Mouse (Mus musculus) limb, embryonic 10.5 days (tissue): ENCODE results near the gene Foxa1. TPM values are rescaled to one million over a fixed set of nuclear protein-coding genes. Genes with fewer than 3 reads are reported as not detected.

Experiments
- DNase-seq: peaks from one replicate; pipeline ENCODE4 v3.0.0-alpha.2; 2017; ENCODE audit warnings: low spot score
- H3K27ac ChIP-seq: fragments of 300-500 bp; sonication (generic); 2 replicates; pipeline ENCODE4 v1.5.1; 2016; ENCODE audit warnings: mild to moderate bottlenecking
- H3K27me3 ChIP-seq: fragments of 300-500 bp; sonication (generic); 2 replicates; pipeline ENCODE4 v1.6.1; 2016; ENCODE audit warnings: low read depth, mild to moderate bottlenecking; ENCODE audit not compliant: poor library complexity, severe bottlenecking
- H3K36me3 ChIP-seq: fragments of 300-500 bp; sonication (generic); 2 replicates; pipeline ENCODE4 v1.6.1; 2016; ENCODE audit warnings: mild to moderate bottlenecking, moderate library complexity
- H3K4me1 ChIP-seq: fragments of 300-500 bp; sonication (generic); 2 replicates; pipeline ENCODE4 v1.6.1; 2016
- H3K4me3 ChIP-seq: fragments of 300-500 bp; sonication (generic); 2 replicates; pipeline ENCODE4 v1.5.1; 2016; ENCODE audit warnings: mild to moderate bottlenecking, moderate library complexity
- H3K9me3 ChIP-seq: fragments of 300-500 bp; sonication (generic); replicated peaks from 2 replicates; pipeline ENCODE4 v1.6.1; 2016; ENCODE audit warnings: mild to moderate bottlenecking
- WGBS: fragments of 180-500 bp; shearing (Covaris S2); methylation state at CpG from one replicate; pipeline ENCODE4 v1.1.7; 2016; 5-methylcytosine and 5-hydroxymethylcytosine counted together
- polyA plus RNA-seq: library from polyadenylated mRNA; unstranded; fragments of >200 nt; fragmentation: Nextera tagmentation; extraction: Ambion mirVana; gene quantifications from 2 replicates; pipeline ENCODE4 v1.2.1, GENCODE M21; 2016

Foxa1 gene
- polyA plus RNA-seq = 0.08 TPM in 1 of 2 replicates, not detected in the other

GRCm38 (mm10) chr12:57546415-57547201, at the start of gene Foxa1:
Gene Foxa1, minus strand, starts transcription at chr12:57546916.
- Histone ChIP-seq H3K9me3 (no peaks in the 10 kb centered on the region), H3K27ac (0 out of 2 replicates have a peak within 1 kb of the TSS, but pooled peaks have one; percentile 30), H3K4me3 (peak within 1 kb of the TSS; percentile 60), H3K36me3 (no peaks in the 10 kb centered on the region), H3K27me3 (peaks cover 100% of the 10 kb centered on the region), H3K4me1 (peaks cover 51% of the 10 kb centered on the region)
- WGBS = under 1% methylated on average over 32 of the region's 32 CpGs
- peak; percentile 54 for DNase-seq

- peaks cover 7% of the 10 kb centered on the region for H3K4me1 ChIP-seq
- peak overlapping the region; percentile 74 for H3K27ac ChIP-seq
- no peaks in the 10 kb centered on the region for H3K9me3 ChIP-seq
- DNase-seq = peak; percentile 73
- H3K4me3 ChIP-seq = peak overlapping the region; percentile 64
- peaks cover 62% of the 10 kb centered on the region for H3K27me3 ChIP-seq
- 3% methylated on average over 81 of the region's 81 CpGs for WGBS
- no peaks in the 10 kb centered on the region for H3K36me3 ChIP-seq
These were observed 29.4 kb upstream of the Foxa1 start for GRCm38 (mm10) chr12:57575931-57576628.

DNA sequence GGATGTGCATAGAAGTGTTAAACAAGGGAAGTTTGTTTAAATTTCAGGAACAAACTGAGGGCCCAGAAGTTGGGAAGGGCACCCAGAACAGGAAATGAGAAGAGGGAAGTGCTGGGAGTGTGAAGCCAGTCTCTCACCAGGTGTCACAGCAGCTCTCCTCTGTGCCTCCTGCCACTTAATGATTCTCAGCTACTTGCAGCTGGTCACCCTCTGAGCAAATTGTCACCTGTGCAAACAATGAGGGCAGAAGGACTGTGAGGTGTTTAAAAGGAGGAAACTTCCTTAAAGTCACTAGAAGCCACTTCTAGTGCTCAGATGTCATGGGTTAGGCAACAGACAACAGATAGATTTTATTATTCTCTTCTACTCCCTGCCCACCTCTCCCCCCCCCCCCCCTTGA, 25.7 kb upstream of the Foxa1 start:
- Histone ChIP-seq H3K27me3 (peaks cover 58% of the 10 kb centered on the region), H3K27ac (no peak overlapping the region), H3K9me3 (no peaks in the 10 kb centered on the region), H3K4me1 (peaks cover 7% of the 10 kb centered on the region), H3K36me3 (no peaks in the 10 kb centered on the region), H3K4me3 (no peak overlapping the region)
- no peak for DNase-seq

GRCm38 (mm10) chr12:57571773-57572172, 25.1 kb upstream of the Foxa1 start:
- Histone ChIP-seq H3K27me3 (peaks cover 51% of the 10 kb centered on the region), H3K36me3 (no peaks in the 10 kb centered on the region), H3K4me3 (no peak overlapping the region), H3K4me1 (peaks cover 7% of the 10 kb centered on the region), H3K27ac (no peak overlapping the region), H3K9me3 (no peaks in the 10 kb centered on the region)
- no peak for DNase-seq
- 28% methylated on average over 9 of the region's 9 CpGs for WGBS

DNA sequence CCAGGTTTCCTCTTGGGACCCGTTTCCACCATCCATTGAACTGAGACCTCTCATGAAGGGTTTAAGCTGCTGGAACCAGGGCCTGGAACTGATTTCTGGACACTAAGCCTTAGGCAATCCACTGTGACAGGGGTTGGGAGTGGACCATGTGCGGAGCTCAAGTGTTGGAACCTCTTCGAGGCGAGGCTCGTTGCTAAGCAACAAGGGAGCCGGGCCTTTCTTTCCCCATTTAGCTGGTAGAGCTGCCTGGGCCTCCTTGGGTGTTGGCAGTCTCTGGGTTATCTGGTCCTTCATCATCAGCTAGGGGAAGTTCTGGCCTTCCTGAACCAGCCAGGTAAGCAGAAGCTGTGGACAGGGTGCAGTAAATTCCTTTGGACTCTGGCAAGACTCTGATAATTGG, 17.2 kb upstream of the Foxa1 start, which contains the start of gene Ttc6:
Gene Ttc6 (plus strand): TSS at position 205 of the 400 bp plus-strand sequence.
- Histone ChIP-seq H3K27me3 (peaks cover 4% of the 10 kb centered on the region; the same call in 1 of the 2 replicates), H3K9me3 (no peaks in the 10 kb centered on the region), H3K36me3 (no peaks in the 10 kb centered on the region), H3K4me3 (no peak within 1 kb of the TSS), H3K27ac (no peak within 1 kb of the TSS), H3K4me1 (no peaks in the 10 kb centered on the region)
- no peak for DNase-seq
- WGBS = 83% methylated on average over 6 of the region's 6 CpGs

- Histone ChIP-seq H3K36me3 (no peaks in the 10 kb centered on the region), H3K27me3 (peaks cover 74% of the 10 kb centered on the region), H3K9me3 (no peaks in the 10 kb centered on the region), H3K4me3 (no peak overlapping the region), H3K27ac (no peak overlapping the region), H3K4me1 (peaks cover 10% of the 10 kb centered on the region; the same call in 1 of the 2 replicates)
- WGBS = 33% methylated on average over 3 of the region's 3 CpGs
- no peak for DNase-seq
These were observed 7.4 kb upstream of the Foxa1 start for GRCm38 (mm10) chr12:57554091-57554490.

DNA sequence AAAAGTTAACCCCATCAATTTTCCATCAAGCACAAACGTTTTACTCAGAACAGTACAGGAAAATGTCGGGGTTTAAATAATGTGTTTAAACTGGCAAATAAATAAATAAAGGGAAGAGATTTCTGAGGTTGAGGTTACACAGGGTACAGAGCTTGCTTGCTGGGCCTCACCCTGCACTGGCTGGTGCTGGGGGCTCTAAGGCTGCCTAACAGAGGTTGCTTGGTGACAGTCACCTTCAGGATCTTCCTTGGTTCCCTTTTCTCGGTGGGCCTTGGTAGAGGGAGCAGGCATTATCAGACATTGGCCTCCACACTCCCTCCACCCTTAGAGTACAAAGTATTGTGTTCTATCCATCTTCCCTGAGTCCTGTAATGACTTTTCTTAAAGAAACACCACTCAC, 5.6 kb upstream of the Foxa1 start:
- Histone ChIP-seq H3K4me1 (peaks cover 19% of the 10 kb centered on the region), H3K4me3 (no peak overlapping the region), H3K27ac (no peak overlapping the region), H3K27me3 (peaks cover 92% of the 10 kb centered on the region), H3K9me3 (no peaks in the 10 kb centered on the region), H3K36me3 (no peaks in the 10 kb centered on the region)
- 13% methylated on average over 3 of the region's 3 CpGs for WGBS
- DNase-seq = no peak

DNA sequence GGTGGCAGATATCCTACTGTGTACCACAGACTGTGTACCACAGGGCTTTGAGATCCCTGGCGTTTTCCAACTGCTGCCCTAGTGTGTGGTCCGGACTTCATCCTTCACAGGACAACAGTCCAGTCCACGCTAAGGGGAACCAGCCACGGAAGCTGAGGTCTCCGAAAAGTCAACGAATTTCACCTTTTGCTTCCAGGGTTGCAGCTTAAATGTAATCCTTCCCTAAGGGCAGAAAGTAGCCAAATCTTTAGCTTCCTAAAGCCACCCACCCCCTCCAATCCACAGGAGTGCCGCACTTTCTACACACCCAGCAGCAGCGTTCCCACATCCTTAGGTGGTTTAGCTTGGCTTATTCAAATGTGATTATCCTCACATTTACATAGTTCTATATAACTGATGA, 4.2 kb upstream of the Foxa1 start:
- Histone ChIP-seq H3K27me3 (peaks cover 100% of the 10 kb centered on the region), H3K4me3 (no peak overlapping the region), H3K36me3 (no peaks in the 10 kb centered on the region), H3K9me3 (no peaks in the 10 kb centered on the region), H3K4me1 (peaks cover 28% of the 10 kb centered on the region), H3K27ac (no peak overlapping the region)
- WGBS = 4% methylated on average over 8 of the region's 8 CpGs
- no peak for DNase-seq

DNA sequence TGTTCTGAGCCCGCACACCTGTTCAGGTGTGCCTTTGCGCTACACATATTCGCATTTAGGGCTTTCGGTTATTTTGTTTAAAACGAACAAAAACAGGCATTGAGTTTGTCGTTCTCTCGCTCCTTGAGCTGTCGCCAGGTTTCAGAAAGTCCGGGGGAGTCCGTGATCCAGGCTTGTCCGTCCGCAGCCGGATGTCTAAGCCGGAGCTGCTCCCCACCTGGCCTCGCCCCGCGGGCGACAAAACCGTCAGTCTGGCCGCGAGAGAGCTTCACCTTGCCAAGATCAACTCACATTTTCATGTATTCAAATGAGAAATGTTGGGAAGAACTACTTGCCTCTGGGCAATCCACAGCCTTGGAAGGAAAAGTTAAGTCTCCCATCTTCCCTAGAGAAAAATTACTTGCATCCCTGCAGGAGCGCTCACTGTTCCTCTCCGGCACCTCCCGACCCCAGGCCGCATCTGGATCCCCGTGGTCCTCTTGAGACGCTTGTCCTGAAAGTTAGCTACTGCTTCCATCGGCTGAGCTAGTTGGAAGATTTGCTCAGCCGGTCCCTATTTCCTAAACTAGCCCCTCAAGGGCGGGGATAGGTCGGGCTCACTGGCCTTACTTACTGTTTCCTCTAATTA, 3.6 kb upstream of the Foxa1 start:
- H3K9me3 ChIP-seq = no peaks in the 10 kb centered on the region
- no peaks in the 10 kb centered on the region for H3K36me3 ChIP-seq
- H3K27ac ChIP-seq = no peak overlapping the region
- peaks cover 33% of the 10 kb centered on the region for H3K4me1 ChIP-seq
- no peak overlapping the region for H3K4me3 ChIP-seq
- under 1% methylated on average over 31 of the region's 31 CpGs for WGBS
- DNase-seq = no peak
- peaks cover 100% of the 10 kb centered on the region for H3K27me3 ChIP-seq

DNA sequence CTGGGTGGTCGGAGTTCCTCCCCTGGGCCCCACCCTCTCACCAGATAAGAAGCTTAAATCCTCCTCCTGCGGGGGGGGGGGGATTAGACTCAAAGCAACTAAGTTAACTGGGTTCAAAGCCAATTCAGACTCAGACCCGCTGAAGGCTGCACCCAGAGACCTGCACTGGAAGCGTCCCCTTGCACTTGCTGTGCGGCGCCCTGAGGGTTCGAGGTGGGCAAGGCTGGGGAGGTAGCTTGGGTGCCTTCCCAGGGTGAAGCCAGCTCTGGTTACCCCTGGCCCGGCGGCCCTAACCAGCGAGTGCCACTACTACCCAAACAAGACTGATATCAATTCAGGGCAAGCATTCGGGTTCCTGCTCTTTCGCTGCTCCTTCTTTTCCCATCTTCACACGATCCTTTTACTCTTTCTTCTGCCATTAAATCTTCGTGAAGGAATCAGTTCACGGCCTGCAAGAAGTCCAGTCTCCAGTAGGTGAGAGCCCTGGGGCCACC, 3.0 kb upstream of the Foxa1 start:
- WGBS = 2% methylated on average over 15 of the region's 15 CpGs
- no peak overlapping the region for H3K4me3 ChIP-seq
- DNase-seq = peak; percentile 50

DNA sequence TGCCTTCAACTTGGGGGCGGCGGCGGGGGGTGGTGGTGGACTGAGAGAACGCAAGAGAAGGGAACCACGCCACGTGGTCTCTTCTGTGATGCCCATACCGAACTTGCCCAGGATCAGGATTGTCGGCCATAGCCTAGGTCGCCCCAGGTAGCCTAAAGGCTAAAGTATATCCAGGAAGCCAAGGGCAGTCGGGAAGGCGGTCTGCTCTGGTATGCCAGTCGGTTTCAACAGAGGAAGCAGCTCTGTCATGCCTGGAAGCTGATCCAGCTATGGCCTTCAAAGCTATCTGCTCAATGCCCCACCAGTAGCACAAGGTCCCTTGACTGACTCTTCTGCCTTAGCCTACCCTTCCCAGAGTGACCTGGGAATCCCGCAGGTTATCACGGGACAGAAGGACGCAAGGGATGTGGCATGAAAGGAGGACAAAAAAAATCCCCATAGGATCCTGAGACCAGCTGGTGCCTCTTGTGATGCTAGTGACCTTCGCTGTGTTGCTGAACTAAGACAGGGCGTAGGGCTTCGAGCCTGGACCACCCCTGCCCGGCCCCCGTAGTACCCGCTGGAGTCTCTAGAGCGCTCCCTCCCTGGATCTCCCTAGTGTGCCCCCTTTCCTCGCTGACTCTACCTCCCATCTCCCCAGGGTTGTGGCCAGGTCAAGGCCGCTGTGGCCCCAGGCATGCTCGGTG, 2.4 kb upstream of the Foxa1 start:
- Histone ChIP-seq H3K36me3 (no peaks in the 10 kb centered on the region), H3K27ac (no peak overlapping the region), H3K27me3 (peaks cover 100% of the 10 kb centered on the region), H3K4me3 (no peak overlapping the region), H3K9me3 (no peaks in the 10 kb centered on the region), H3K4me1 (peaks cover 36% of the 10 kb centered on the region)
- WGBS = 1% methylated on average over 25 of the region's 25 CpGs
- peak; percentile 50 for DNase-seq

More for the DNA sequence above, 3.0 kb upstream of the Foxa1 start:
- H3K27me3 ChIP-seq = peaks cover 100% of the 10 kb centered on the region
- H3K4me1 ChIP-seq = peaks cover 36% of the 10 kb centered on the region
- H3K9me3 ChIP-seq = no peaks in the 10 kb centered on the region
- H3K36me3 ChIP-seq = no peaks in the 10 kb centered on the region
- H3K27ac ChIP-seq = no peak overlapping the region

DNA sequence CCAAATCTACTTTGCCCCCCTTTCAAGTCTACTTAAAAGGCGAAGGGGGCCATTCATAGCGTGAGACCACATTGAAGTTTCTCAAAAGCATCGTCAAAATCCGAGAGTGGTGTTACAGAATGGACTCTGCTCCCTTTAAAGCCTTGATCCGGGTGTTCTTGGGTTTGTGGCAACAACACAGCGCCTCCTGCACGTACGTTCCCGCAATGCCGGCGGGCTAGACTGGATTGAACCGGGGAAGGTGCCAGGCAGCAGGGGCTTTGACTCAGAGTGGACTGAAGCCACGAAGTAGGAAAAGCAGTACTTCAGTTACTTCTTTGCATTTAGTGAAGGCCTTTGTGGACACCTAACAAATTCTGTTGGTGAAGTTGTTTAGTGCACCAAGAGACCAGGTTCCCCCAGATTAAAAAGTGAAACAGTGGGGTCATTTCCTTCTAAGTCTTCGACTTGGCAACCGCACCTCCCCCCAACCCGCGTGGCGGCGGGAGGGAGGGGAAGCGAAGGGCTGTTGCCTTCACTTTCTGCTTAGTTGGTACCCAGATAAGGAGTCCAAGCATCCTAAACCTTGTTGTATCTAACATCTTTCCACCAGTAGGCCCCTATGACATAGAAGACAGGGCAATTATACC, 1.8 kb upstream of the Foxa1 start:
- under 1% methylated on average over 20 of the region's 20 CpGs for WGBS
- Histone ChIP-seq H3K4me1 (peaks cover 36% of the 10 kb centered on the region), H3K27me3 (peaks cover 100% of the 10 kb centered on the region), H3K36me3 (no peaks in the 10 kb centered on the region), H3K4me3 (no peak overlapping the region), H3K27ac (no peak overlapping the region), H3K9me3 (no peaks in the 10 kb centered on the region)
- peak; percentile 66 for DNase-seq
